Comparison of ENCODE assay signal across 10 mouse cellular contexts in the genomic region with DNA sequence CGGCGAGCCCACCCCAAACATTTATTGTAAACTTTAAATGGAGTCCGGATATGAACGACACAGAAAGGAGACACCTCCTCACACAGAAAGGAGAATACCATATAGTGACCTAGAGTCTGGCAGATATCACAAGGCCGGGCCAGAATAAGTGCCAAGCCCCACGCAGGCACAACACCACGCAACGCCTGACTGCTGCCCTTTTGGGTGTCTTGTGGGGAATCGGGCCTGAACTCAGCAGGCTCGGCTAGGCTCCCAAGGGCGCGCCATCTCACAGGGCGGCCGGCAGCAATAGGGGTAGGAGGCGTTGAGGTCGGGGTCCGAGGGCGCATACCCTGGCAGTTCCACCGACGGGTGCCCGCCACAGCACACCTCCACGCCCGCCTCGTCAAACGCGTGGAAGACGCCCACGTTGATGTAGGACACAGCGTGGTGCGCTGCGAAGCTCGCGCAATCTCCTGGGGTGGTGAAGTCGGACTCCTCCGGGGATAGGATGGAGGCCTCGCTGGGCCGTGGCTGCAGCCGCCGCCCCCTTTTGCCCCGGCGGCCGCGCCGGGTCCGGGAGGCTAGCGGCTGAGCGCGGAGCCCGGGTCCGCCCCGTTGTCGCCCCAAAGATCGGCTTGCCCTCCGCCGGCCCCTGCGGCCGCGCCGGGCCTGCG. TPM values are rescaled to one million over a fixed set of nuclear protein-coding genes. Genes with fewer than 3 reads are reported as not detected.
DNase-seq lines count a peak whose midpoint lies in the region; ATAC-seq and TF ChIP-seq lines count a peak whose summit lies in the region.
"Had no signal": no experiment of that assay in that cellular context is flagged by ENCODE, and none has a peak within 500 bp of the region (broad histone marks: within the 10 kb centered on the region; RNA-seq: fewer than 3 reads in every experiment).

No protein-coding gene starts in this region.

- TF ChIP-seq CTCF in midbrain, postnatal 0 days (IDR thresholded peaks at IDR 0.05): no peak

- H3K27me3 ChIP-seq in kidney, embryonic 16.5 days (ENCODE audit: insufficient read depth, low read length): peaks cover 88% of the 10 kb centered on the region
- peaks cover 23% of the 10 kb centered on the region for H3K27me3 ChIP-seq in midbrain, postnatal 0 days (ENCODE audit: insufficient read depth, low read length)

- H3K9ac ChIP-seq in kidney, embryonic 16.5 days (replicated peaks; ENCODE audit: low read length): peak overlapping the region; percentile 56
- peak overlapping the region; percentile 73 for H3K9ac ChIP-seq in midbrain, postnatal 0 days (replicated peaks; ENCODE audit: low read length, poor library complexity, severe bottlenecking)

- no peaks in the 10 kb centered on the region for H3K9me3 ChIP-seq in kidney, embryonic 16.5 days (ENCODE audit: low read length)
- H3K9me3 ChIP-seq in midbrain, postnatal 0 days (ENCODE audit: low read length): no peaks in the 10 kb centered on the region

- H3K36me3 ChIP-seq in kidney, embryonic 16.5 days (ENCODE audit: insufficient read depth, low read length): no peaks in the 10 kb centered on the region
- H3K36me3 ChIP-seq in midbrain, postnatal 0 days (ENCODE audit: insufficient read depth, low read length): no peaks in the 10 kb centered on the region

- peaks cover 26% of the 10 kb centered on the region for H3K4me1 ChIP-seq in kidney, embryonic 16.5 days (ENCODE audit: insufficient read depth, low read length)
- peaks cover 7% of the 10 kb centered on the region for H3K4me1 ChIP-seq in midbrain, postnatal 0 days (ENCODE audit: insufficient read depth, low read length)

- 2% methylated on average over 60 of the region's 60 CpGs for WGBS in kidney, embryonic 16.5 days
- 2% methylated on average over 60 of the region's 60 CpGs for WGBS in midbrain, postnatal 0 days

- peak; percentile 26 for ATAC-seq in kidney, embryonic 16.5 days (ENCODE audit: low FRiP score, low TSS enrichment)
- ATAC-seq in midbrain, postnatal 0 days (ENCODE audit: low FRiP score): peak; percentile 4; the same call in 1 of the 2 replicates
- ATAC-seq in frontal cortex, adult (ENCODE audit: low TSS enrichment): no peak

- DNase-seq in gastrocnemius, postnatal 10 days: peak; percentile 14
- no peak for DNase-seq in gastrocnemius, adult 8-10 months (ENCODE audit: low spot score in 2 of 2)
- peak; percentile 4 for DNase-seq in urinary bladder, postnatal 25 days (ENCODE audit: low spot score)
- no peak for DNase-seq in urinary bladder, postnatal 10 days (ENCODE audit: low spot score)
- DNase-seq in midbrain, postnatal 0 days (ENCODE audit: low spot score): no peak
- no peak for DNase-seq in thymus, postnatal 14 days

- peak overlapping the region; percentile 95 for H3K4me2 ChIP-seq in kidney, embryonic 16.5 days (replicated peaks; ENCODE audit: low read depth, low read length)
- peak overlapping the region; percentile 71 for H3K4me2 ChIP-seq in midbrain, postnatal 0 days (ENCODE audit: low read depth, low read length, poor library complexity, severe bottlenecking)

- no peak overlapping the region for H3K27ac ChIP-seq in kidney, embryonic 16.5 days (ENCODE audit: low read length)
- no peak overlapping the region for H3K27ac ChIP-seq in midbrain, postnatal 0 days (ENCODE audit: low read depth, low read length)

- peak overlapping the region; percentile 60 for H3K4me3 ChIP-seq in kidney, embryonic 16.5 days (ENCODE audit: low read length)
- H3K4me3 ChIP-seq in midbrain, postnatal 0 days (ENCODE audit: low read depth, low read length): peak overlapping the region; percentile 70
- H3K4me3 ChIP-seq: erythroblast, embryonic 14.5 days had no signal

RNA-seq across cellular contexts. Expression of gene Gm42517, which starts 1.3 kb away (rescaled TPM):
- under 1 TPM; 0.36 to 0.42 TPM for total RNA-seq in gastrocnemius, postnatal 10 days (2021)
- under 1 TPM; 0.35 to 0.56 (median 0.41) TPM for total RNA-seq in gastrocnemius, adult 8-10 months (2022)
- 0.21 TPM in 1 of 2 replicates, not detected in the other for polyA plus RNA-seq in kidney, embryonic 16.5 days (2015; fragmentation: Nextera tagmentation; extraction: Ambion mirVana)
- 96.8 and 116 TPM in 2 replicates for total RNA-seq in midbrain, postnatal 0 days (2014; rRNA removed)
- polyA plus RNA-seq in midbrain, postnatal 0 days (2015; fragmentation: Nextera tagmentation; extraction: Ambion mirVana): 4.6 and 5.7 TPM in 2 replicates
- total RNA-seq: neutrophil, adult 5-6 weeks had no signal

RNA-seq across cellular contexts. Expression of gene Pde6b, which starts 21.7 kb away (rescaled TPM):
- not detected for total RNA-seq in gastrocnemius, postnatal 10 days (2021)
- not detected for total RNA-seq in gastrocnemius, adult 8-10 months (2022)
- 0.39 and 0.49 TPM in 2 replicates for polyA plus RNA-seq in kidney, embryonic 16.5 days (2015; fragmentation: Nextera tagmentation; extraction: Ambion mirVana)
- total RNA-seq in midbrain, postnatal 0 days (2014; rRNA removed): not detected in 2 replicates
- polyA plus RNA-seq in midbrain, postnatal 0 days (2015; fragmentation: Nextera tagmentation; extraction: Ambion mirVana): 0.12 TPM in 1 of 2 replicates, not detected in the other
- total RNA-seq: neutrophil, adult 5-6 weeks had no signal
- polyA plus RNA-seq: erythroblast, embryonic 14.5 days had no signal

RNA-seq across cellular contexts. Expression of gene Pigg, which starts 54.0 kb away (rescaled TPM):
- total RNA-seq in gastrocnemius, postnatal 10 days (2021): 1 to 10 TPM; 3.2 to 4.5 TPM
- total RNA-seq in gastrocnemius, adult 8-10 months (2022): 1 to 10 TPM; 3.3 to 4.3 (median 4.2) TPM
- 7.3 and 7.5 TPM in 2 replicates for polyA plus RNA-seq in kidney, embryonic 16.5 days (2015; fragmentation: Nextera tagmentation; extraction: Ambion mirVana)
- total RNA-seq in midbrain, postnatal 0 days (2014; rRNA removed): 6.5 and 6.8 TPM in 2 replicates
- polyA plus RNA-seq in midbrain, postnatal 0 days (2015; fragmentation: Nextera tagmentation; extraction: Ambion mirVana): 2.2 and 2.4 TPM in 2 replicates

Comparison
In these comparisons a context has a peak if more than half of its experiments do, and no peak if none do; other contexts are left out.
1. DNase-seq: peak in gastrocnemius, postnatal 10 days (single experiment) and urinary bladder, postnatal 25 days (single experiment); none in gastrocnemius, adult 8-10 months (0 of 2), urinary bladder, postnatal 10 days (single experiment), midbrain, postnatal 0 days (single experiment) and thymus, postnatal 14 days (single experiment).
2. RNA of gene Gm42517, which starts 1.3 kb away (total RNA-seq): 96.8 to 116 TPM in midbrain, postnatal 0 days; 0.35 to 0.56 TPM in gastrocnemius, adult 8-10 months and 0.36 to 0.42 TPM in gastrocnemius, postnatal 10 days; every median in the first group is over 10 times any median in the second.